Mouse (Mus musculus) hindbrain, embryonic 16.5 days (tissue): ENCODE measurements around the gene Tex48. TPM values are rescaled to one million over a fixed set of nuclear protein-coding genes. Genes with fewer than 3 reads are reported as not detected.

Source experiments
- ATAC-seq: fragments of 200-750 bp; cut with Nextera tagmentation; 2 replicates; pipeline ENCODE4 v1.8.0; 2017; ENCODE audit warnings: moderate TSS enrichment, moderate library complexity
- H3K27ac ChIP-seq: fragments of 300-500 bp; sonication (generic); 2 replicates; pipeline ENCODE4 v1.5.1; 2014; ENCODE audit warnings: low read depth, mild to moderate bottlenecking, control low read depth, low read length, moderate library complexity
- H3K27me3 ChIP-seq: fragments of 300-500 bp; sonication (generic); replicated peaks from 2 replicates; pipeline ENCODE4 v1.6.1; 2014; ENCODE audit warnings: low read length; ENCODE audit not compliant: control insufficient read depth, insufficient read depth
- H3K36me3 ChIP-seq: fragments of 300-500 bp; sonication (generic); 2 replicates; pipeline ENCODE4 v1.6.1; 2014; ENCODE audit warnings: mild to moderate bottlenecking, low read length, moderate library complexity, mixed read lengths; ENCODE audit not compliant: control insufficient read depth, insufficient read depth
- H3K4me1 ChIP-seq: fragments of 300-500 bp; sonication (generic); 2 replicates; pipeline ENCODE4 v1.6.1; 2014; ENCODE audit warnings: low read depth, low read length; ENCODE audit not compliant: control insufficient read depth, insufficient read depth
- H3K4me2 ChIP-seq: fragments of 300-500 bp; sonication (generic); 2 replicates; pipeline ENCODE4 v1.6.1; 2014; ENCODE audit warnings: mild to moderate bottlenecking, low read length, control low read depth, moderate library complexity
- H3K4me3 ChIP-seq: fragments of 300-500 bp; sonication (generic); 2 replicates; pipeline ENCODE4 v1.5.1; 2014; ENCODE audit warnings: mild to moderate bottlenecking, low read length, control low read depth, moderate library complexity
- H3K9ac ChIP-seq: fragments of 300-500 bp; sonication (generic); 2 replicates; pipeline ENCODE4 v1.6.1; 2014; ENCODE audit warnings: low read depth, mild to moderate bottlenecking, control low read depth, low read length, moderate library complexity
- H3K9me3 ChIP-seq: fragments of 300-500 bp; sonication (generic); 2 replicates; pipeline ENCODE4 v1.6.1; 2014; ENCODE audit warnings: mild to moderate bottlenecking, low read length, moderate library complexity; ENCODE audit not compliant: control insufficient read depth
- WGBS: fragments of 180-500 bp; shearing (Covaris S2); extraction: QIAGEN DNeasy Blood & Tissue Kit; methylation state at CpG from one replicate; pipeline ENCODE4 v1.1.7; 2014; 5-methylcytosine and 5-hydroxymethylcytosine counted together
- polyA plus RNA-seq: library from polyadenylated mRNA; unstranded; fragments of >200 nt; fragmentation: Nextera tagmentation; extraction: Ambion mirVana; gene quantifications from 2 replicates; pipeline ENCODE4 v1.2.1, GENCODE M21; 2015

The Tex48 gene
- not detected in 2 replicates for polyA plus RNA-seq

GRCm38 (mm10) chr4:63622378-63622835 is at the start of gene Tex48:
Gene Tex48 (minus strand): TSS chr4:63622428.
- Histone ChIP-seq H3K4me1 (no peaks in the 10 kb centered on the region), H3K4me3 (no peak within 1 kb of the TSS), H3K36me3 (no peaks in the 10 kb centered on the region), H3K27me3 (no peaks in the 10 kb centered on the region), H3K9ac (no peak within 1 kb of the TSS), H3K27ac (no peak within 1 kb of the TSS), H3K9me3 (no peaks in the 10 kb centered on the region), H3K4me2 (no peak within 1 kb of the TSS)
- WGBS: 62% methylated on average over 5 of the region's 5 CpGs
- ATAC-seq: no peak

GRCm38 (mm10) chr4:63668255-63668654 is 46.0 kb upstream of the Tex48 start:
- no peak overlapping the region for H3K27ac ChIP-seq
- no peak for ATAC-seq
- H3K27me3 ChIP-seq: no peaks in the 10 kb centered on the region; the same call in 1 of the 2 replicates
- H3K4me3 ChIP-seq: no peak overlapping the region
- H3K4me1 ChIP-seq: no peaks in the 10 kb centered on the region
- no peak overlapping the region for H3K9ac ChIP-seq
- no peaks in the 10 kb centered on the region for H3K36me3 ChIP-seq
- no peak overlapping the region for H3K4me2 ChIP-seq
- no peaks in the 10 kb centered on the region for H3K9me3 ChIP-seq
- WGBS: 65% methylated on average over 4 of the region's 4 CpGs

GRCm38 (mm10) chr4:63665738-63666137 is 43.5 kb upstream of the Tex48 start:
- Histone ChIP-seq H3K9me3 (no peaks in the 10 kb centered on the region), H3K27ac (no peak overlapping the region), H3K36me3 (no peaks in the 10 kb centered on the region), H3K27me3 (no peaks in the 10 kb centered on the region; the same call in 1 of the 2 replicates), H3K9ac (no peak overlapping the region), H3K4me1 (no peaks in the 10 kb centered on the region), H3K4me2 (no peak overlapping the region), H3K4me3 (no peak overlapping the region)
- 47% methylated on average over 7 of the region's 7 CpGs for WGBS
- ATAC-seq: peak; percentile 80

GRCm38 (mm10) chr4:63663279-63663678 is 41.1 kb upstream of the Tex48 start, which contains the start of gene Gm11214:
Gene Gm11214 (minus strand): TSS chr4:63663379.
- Histone ChIP-seq H3K9me3 (no peaks in the 10 kb centered on the region), H3K4me2 (no peak within 1 kb of the TSS), H3K27me3 (no peaks in the 10 kb centered on the region; the same call in 1 of the 2 replicates), H3K27ac (no peak within 1 kb of the TSS), H3K4me1 (no peaks in the 10 kb centered on the region), H3K9ac (no peak within 1 kb of the TSS), H3K36me3 (no peaks in the 10 kb centered on the region), H3K4me3 (no peak within 1 kb of the TSS)
- WGBS: 89% methylated on average over 6 of the region's 6 CpGs
- no peak for ATAC-seq

- Histone ChIP-seq H3K4me1 (no peaks in the 10 kb centered on the region), H3K9ac (no peak overlapping the region), H3K9me3 (no peaks in the 10 kb centered on the region), H3K27me3 (no peaks in the 10 kb centered on the region), H3K4me3 (no peak overlapping the region), H3K4me2 (no peak overlapping the region), H3K36me3 (no peaks in the 10 kb centered on the region), H3K27ac (no peak overlapping the region)
- WGBS: 45% methylated on average over 1 of the region's 1 CpGs
- no peak for ATAC-seq
These were observed 39.6 kb upstream of the Tex48 start for GRCm38 (mm10) chr4:63661857-63662256.

- H3K4me1 ChIP-seq: no peaks in the 10 kb centered on the region
- H3K4me2 ChIP-seq: no peak overlapping the region
- H3K27ac ChIP-seq: no peak overlapping the region
- no peaks in the 10 kb centered on the region for H3K36me3 ChIP-seq
- no peaks in the 10 kb centered on the region for H3K9me3 ChIP-seq
- no peaks in the 10 kb centered on the region for H3K27me3 ChIP-seq
- no peak overlapping the region for H3K9ac ChIP-seq
- ATAC-seq: no peak
- H3K4me3 ChIP-seq: no peak overlapping the region
- 33% methylated on average over 1 of the region's 1 CpGs for WGBS
These were observed 39.2 kb upstream of the Tex48 start for GRCm38 (mm10) chr4:63661426-63661825.

GRCm38 (mm10) chr4:63659775-63660174 is 37.5 kb upstream of the Tex48 start:
- no peaks in the 10 kb centered on the region for H3K9me3 ChIP-seq
- H3K27ac ChIP-seq: no peak overlapping the region
- H3K4me2 ChIP-seq: no peak overlapping the region
- no peaks in the 10 kb centered on the region for H3K4me1 ChIP-seq
- H3K4me3 ChIP-seq: no peak overlapping the region
- no peaks in the 10 kb centered on the region for H3K27me3 ChIP-seq
- WGBS: 86% methylated on average over 1 of the region's 1 CpGs
- no peak for ATAC-seq
- H3K9ac ChIP-seq: no peak overlapping the region
- no peaks in the 10 kb centered on the region for H3K36me3 ChIP-seq

GRCm38 (mm10) chr4:63659086-63659485 is 36.9 kb upstream of the Tex48 start:
- peak; percentile 37; the same call in 1 of the 2 replicates for ATAC-seq
- no peak overlapping the region for H3K4me3 ChIP-seq
- 38% methylated on average over 4 of the region's 4 CpGs for WGBS
- no peaks in the 10 kb centered on the region for H3K4me1 ChIP-seq
- no peaks in the 10 kb centered on the region for H3K36me3 ChIP-seq
- H3K9ac ChIP-seq: no peak overlapping the region
- no peak overlapping the region for H3K4me2 ChIP-seq
- H3K27me3 ChIP-seq: no peaks in the 10 kb centered on the region
- H3K9me3 ChIP-seq: no peaks in the 10 kb centered on the region
- no peak overlapping the region for H3K27ac ChIP-seq

- no peaks in the 10 kb centered on the region for H3K36me3 ChIP-seq
- ATAC-seq: no peak
- no peak overlapping the region for H3K9ac ChIP-seq
- H3K27me3 ChIP-seq: no peaks in the 10 kb centered on the region
- H3K9me3 ChIP-seq: no peaks in the 10 kb centered on the region
- H3K4me2 ChIP-seq: no peak overlapping the region
- no peak overlapping the region for H3K4me3 ChIP-seq
- H3K4me1 ChIP-seq: no peaks in the 10 kb centered on the region
- H3K27ac ChIP-seq: no peak overlapping the region
- WGBS: 100% methylated on average over 1 of the region's 1 CpGs
These were observed 32.2 kb upstream of the Tex48 start for GRCm38 (mm10) chr4:63654381-63654780.
